ENCODE assay signal across 17 mouse cellular contexts in genomic region chr8:40803379-40804079, GRCm38 (mm10). TPM values are rescaled to one million over a fixed set of nuclear protein-coding genes. Genes with fewer than 3 reads are reported as not detected.
"Had no signal": no experiment of that assay in that cellular context is flagged by ENCODE, and none has a peak within 500 bp of the region (broad histone marks: within the 10 kb centered on the region; RNA-seq: fewer than 3 reads in every experiment).

No protein-coding gene starts in this region.

- H3K4me1 ChIP-seq: kidney, embryonic 15.5 days; limb, embryonic 12.5 days; lung, embryonic 15.5 days; midbrain, embryonic 12.5 days; neural tube, embryonic 13.5 days had no signal

- DNase-seq: kidney, adult 18-20 months; kidney, postnatal 36 days; liver; lung, postnatal 14 days; retina, postnatal 1 day; right cerebral cortex, postnatal 4 days; thymus, postnatal 36 days had no signal

- H3K9ac ChIP-seq: kidney, embryonic 15.5 days; limb, embryonic 12.5 days; lung, embryonic 15.5 days; midbrain, embryonic 12.5 days; neural tube, embryonic 13.5 days had no signal

- H3K36me3 ChIP-seq: kidney, embryonic 15.5 days; limb, embryonic 12.5 days; lung, embryonic 15.5 days; midbrain, embryonic 12.5 days; neural tube, embryonic 13.5 days had no signal

- H3K9me3 ChIP-seq: kidney, embryonic 15.5 days; limb, embryonic 12.5 days; lung, embryonic 15.5 days; midbrain, embryonic 12.5 days; neural tube, embryonic 13.5 days had no signal

- H3K27ac ChIP-seq: kidney, embryonic 15.5 days; layer of hippocampus, adult 2 months; limb, embryonic 12.5 days; lung, embryonic 15.5 days; midbrain, embryonic 12.5 days; neural tube, embryonic 13.5 days had no signal

- H3K4me3 ChIP-seq: kidney, embryonic 15.5 days; layer of hippocampus, adult 2 months; limb, embryonic 12.5 days; lung, embryonic 15.5 days; midbrain, embryonic 12.5 days; neural tube, embryonic 13.5 days had no signal

- H3K27me3 ChIP-seq: kidney, embryonic 15.5 days; limb, embryonic 12.5 days; lung, embryonic 15.5 days; midbrain, embryonic 12.5 days; neural tube, embryonic 13.5 days had no signal

- ATAC-seq: midbrain, embryonic 16.5 days had no signal

- H3K4me2 ChIP-seq: kidney, embryonic 15.5 days; limb, embryonic 12.5 days; lung, embryonic 15.5 days; midbrain, embryonic 12.5 days; neural tube, embryonic 13.5 days had no signal

RNA-seq across cellular contexts. Expression of gene Adam20, which starts 10.5 kb away (rescaled TPM):
- polyA plus RNA-seq: kidney, embryonic 15.5 days; limb, embryonic 12.5 days; liver, embryonic 16.5 days; lung, embryonic 15.5 days; midbrain, embryonic 12.5 days; midbrain, embryonic 16.5 days; neural tube, embryonic 13.5 days; spleen, adult 2 months; thymus, postnatal 0 days had no signal

RNA-seq across cellular contexts. Expression of gene Adam39, which starts 19.3 kb away (rescaled TPM):
- polyA plus RNA-seq: kidney, embryonic 15.5 days; limb, embryonic 12.5 days; liver, embryonic 16.5 days; lung, embryonic 15.5 days; midbrain, embryonic 12.5 days; midbrain, embryonic 16.5 days; neural tube, embryonic 13.5 days; spleen, adult 2 months; thymus, postnatal 0 days had no signal

RNA-seq across cellular contexts. Expression of gene Adam25, which starts 51.5 kb away (rescaled TPM):
- polyA plus RNA-seq: kidney, embryonic 15.5 days; limb, embryonic 12.5 days; liver, embryonic 16.5 days; lung, embryonic 15.5 days; midbrain, embryonic 12.5 days; midbrain, embryonic 16.5 days; neural tube, embryonic 13.5 days; spleen, adult 2 months; thymus, postnatal 0 days had no signal
